Mouse (Mus musculus) right cerebral cortex, adult 18-20 months (tissue): ENCODE measurements around the gene Sik3.
"Not testable (repeated sequence)": the region's sequence is repeated elsewhere in the genome, so short reads cannot be mapped to it uniquely, and the experiment has no call there.

Experiments
- DNase-seq: peaks from one replicate; pipeline ENCODE4 v3.0.0; 2022; ENCODE audit warnings: mixed read lengths

The Sik3 gene

GRCm38 (mm10) chr9:46060249-46060648 is 47.6 kb downstream of the Sik3 start:
- no peak for DNase-seq

- peak; percentile 39 for DNase-seq
Measured at GRCm38 (mm10) chr9:46061696-46062425, 49.2 kb downstream of the Sik3 start.

GRCm38 (mm10) chr9:46064331-46064730 is 51.7 kb downstream of the Sik3 start:
- DNase-seq = no peak

GRCm38 (mm10) chr9:46066711-46067110 is 54.1 kb downstream of the Sik3 start:
- no peak for DNase-seq

- no peak for DNase-seq
Measured at GRCm38 (mm10) chr9:46067691-46068090, 55.1 kb downstream of the Sik3 start.

- DNase-seq = no peak
Measured at GRCm38 (mm10) chr9:46069013-46069412, 56.4 kb downstream of the Sik3 start.

- DNase-seq = no peak
Measured at GRCm38 (mm10) chr9:46072101-46072835, 59.6 kb downstream of the Sik3 start.

GRCm38 (mm10) chr9:46073443-46073842 is 60.8 kb downstream of the Sik3 start:
- no peak for DNase-seq

- no peak for DNase-seq
Measured at GRCm38 (mm10) chr9:46075578-46075977, 63.0 kb downstream of the Sik3 start.

GRCm38 (mm10) chr9:46082381-46082821 is 69.8 kb downstream of the Sik3 start:
- peak; percentile 54 for DNase-seq

- peak; percentile 75 for DNase-seq
Measured at GRCm38 (mm10) chr9:46083490-46083893, 70.9 kb downstream of the Sik3 start.

- DNase-seq = no peak
Measured at GRCm38 (mm10) chr9:46085898-46086297, 73.3 kb downstream of the Sik3 start.

- DNase-seq = no peak
Measured at GRCm38 (mm10) chr9:46086826-46087225, 74.2 kb downstream of the Sik3 start.

GRCm38 (mm10) chr9:46087461-46087860 is 74.8 kb downstream of the Sik3 start:
- no peak for DNase-seq

GRCm38 (mm10) chr9:46088722-46089121 is 76.1 kb downstream of the Sik3 start:
- no peak for DNase-seq

- no peak for DNase-seq
Measured at GRCm38 (mm10) chr9:46090066-46090465, 77.4 kb downstream of the Sik3 start.

- DNase-seq = not testable (repeated sequence)
Measured at GRCm38 (mm10) chr9:46091157-46091556, 78.5 kb downstream of the Sik3 start.

- DNase-seq = no peak
Measured at GRCm38 (mm10) chr9:46092633-46093032, 80.0 kb downstream of the Sik3 start.

GRCm38 (mm10) chr9:46098360-46098985 is 85.9 kb downstream of the Sik3 start:
- DNase-seq = no peak

GRCm38 (mm10) chr9:46099107-46099506 is 86.5 kb downstream of the Sik3 start:
- DNase-seq = no peak

- no peak for DNase-seq
Measured at GRCm38 (mm10) chr9:46103154-46103553, 90.5 kb downstream of the Sik3 start.

GRCm38 (mm10) chr9:46106105-46106504 is 93.5 kb downstream of the Sik3 start:
- DNase-seq = no peak

GRCm38 (mm10) chr9:46110648-46111047 is 98.0 kb downstream of the Sik3 start:
- peak; percentile 38 for DNase-seq

- no peak for DNase-seq
Measured at GRCm38 (mm10) chr9:46111334-46111733, 98.7 kb downstream of the Sik3 start.
